Mouse (Mus musculus): Measurements from ENCODE around the gene Ntn3.

- TF ChIP-seq CTCF (IDR thresholded peaks at IDR 0.05; ENCODE audit: borderline replicate concordance, extremely low read depth, insufficient read depth, insufficient read length), result no peak
- TF ChIP-seq POLR2A (IDR thresholded peaks at IDR 0.05; ENCODE audit: borderline replicate concordance, extremely low read depth, insufficient read depth, insufficient read length, poor library complexity, severe bottlenecking), result peak; percentile 42; the same call in 1 of the 2 replicates
Observed at GRCm38 (mm10) chr17:24220435-24221411, 11.4 kb upstream of the Ntn3 start, which contains the start of gene Tedc2.
